Comparison of ENCODE assay signal across 8 mouse cellular contexts in the genomic region with DNA sequence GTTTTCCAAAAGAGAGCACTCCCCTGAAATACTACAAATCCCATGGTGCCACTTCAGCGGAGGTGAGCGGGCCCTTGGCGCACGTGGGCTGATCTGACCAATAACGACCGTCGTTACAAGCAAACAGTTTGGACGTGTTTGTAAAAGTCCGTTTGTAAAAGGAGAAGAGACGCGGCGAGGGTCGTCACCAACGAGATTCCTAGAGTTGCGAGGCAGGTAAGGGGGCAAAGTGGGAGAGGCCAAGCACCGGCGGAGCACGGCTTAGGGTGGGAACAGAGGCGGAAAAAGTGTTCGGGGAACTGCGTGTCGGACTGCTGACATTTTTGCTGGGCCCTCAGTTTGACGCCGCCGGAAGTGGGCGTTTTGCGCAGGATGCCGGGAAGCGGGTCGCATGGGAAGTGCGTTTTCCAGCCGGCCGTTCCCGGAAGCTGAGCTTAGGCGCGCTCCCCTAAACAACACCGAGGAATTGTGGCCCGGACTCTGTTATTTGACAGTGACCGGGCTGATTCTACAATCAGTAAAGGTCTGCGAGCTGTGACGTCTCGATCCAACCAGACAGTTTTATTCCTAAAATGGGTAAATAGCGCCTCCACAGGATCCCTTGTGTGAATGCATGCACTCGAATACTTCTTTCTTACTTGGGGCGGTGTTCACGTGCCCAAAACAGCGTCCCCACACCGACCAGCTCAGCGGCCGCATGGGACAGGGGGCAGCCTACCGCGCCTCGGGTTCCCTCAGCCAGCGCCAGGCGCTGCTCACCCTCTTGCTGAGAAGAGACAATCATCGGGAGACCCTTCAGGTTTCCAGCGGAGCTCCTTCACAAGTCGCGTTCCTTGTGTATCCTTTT. TPM values are rescaled to one million over a fixed set of nuclear protein-coding genes. Genes with fewer than 3 reads are reported as not detected.
A peak's percentile ranks its signal among the peaks of the same experiment; 100 is the strongest.
DNase-seq lines count a peak whose midpoint lies in the region; ATAC-seq and TF ChIP-seq lines count a peak whose summit lies in the region.

C87436 (plus strand) TSS at position 103 of the 847 bp plus-strand sequence.

- TF ChIP-seq CTCF in cortical plate, adult 2 months (IDR thresholded peaks at IDR 0.05; ENCODE audit: extremely low read depth, insufficient read depth, low read length): peak; percentile 32; the same call in 1 of the 2 replicates

- H3K27me3 ChIP-seq in megakaryocyte, embryonic 14.5 days (replicated peaks): no peaks in the 10 kb centered on the region

- H3K4me1 ChIP-seq in cortical plate, adult 2 months (ENCODE audit: control insufficient read depth, insufficient read depth, low read length): no peaks in the 10 kb centered on the region
- peaks cover 14% of the 10 kb centered on the region for H3K4me1 ChIP-seq in megakaryocyte, embryonic 14.5 days

- H3K27ac ChIP-seq in cortical plate, adult 2 months (ENCODE audit: insufficient read depth, low read length): peak within 1 kb of the TSS; percentile 95

- peaks cover 49% of the 10 kb centered on the region for H3K36me3 ChIP-seq in megakaryocyte, embryonic 14.5 days (replicated peaks; ENCODE audit: low read length)

- DNase-seq in gastrocnemius, adult 8-10 months (ENCODE audit: low spot score in 2 of 2): peak; percentile 86 to 87
- peak; percentile 88 for DNase-seq in hindlimb bud, embryonic 11.5 days (ENCODE audit: extremely low spot score, low read depth, low spot score)
- DNase-seq in left cerebral cortex, adult 8-10 months (ENCODE audit: low spot score in 2 of 2): peak; percentile 93 to 98
- DNase-seq in right cerebral cortex, postnatal 10 days (ENCODE audit: low spot score in 2 of 2): peak; percentile 97
- peak; percentile 89 for DNase-seq in urinary bladder, postnatal 25 days (ENCODE audit: low spot score)

- no peaks in the 10 kb centered on the region for H3K9me3 ChIP-seq in megakaryocyte, embryonic 14.5 days

- TF ChIP-seq POLR2A in cortical plate, adult 2 months (IDR thresholded peaks at IDR 0.05; ENCODE audit: extremely low read depth, insufficient read depth, low read length): peak; percentile 69

- peak; percentile 89 for ATAC-seq in activated CD4-positive, CD25-positive, alpha-beta regulatory T cell, adult 4 months

- peak within 1 kb of the TSS; percentile 68 for H3K4me3 ChIP-seq in cortical plate, adult 2 months (ENCODE audit: insufficient read depth, low read length)
- H3K4me3 ChIP-seq in megakaryocyte, embryonic 14.5 days (replicated peaks): peak within 1 kb of the TSS; percentile 100

RNA-seq across cellular contexts. Expression of gene C87436, which starts in this region (rescaled TPM):
- polyA plus RNA-seq in activated CD4-positive, CD25-positive, alpha-beta regulatory T cell, adult 4 months (2017; shearing (Covaris generic)): 10 to 100 TPM; 25.1 to 26.1 TPM
- polyA plus RNA-seq in cortical plate, adult 2 months (2012; rRNA removed): 21.6 and 21.8 TPM in 2 replicates
- total RNA-seq in gastrocnemius, adult 8-10 months (2022): 1 to 10 TPM; 6.1 to 9.2 (median 7.7) TPM
- 10 to 100 TPM; 19.3 to 25.6 (median 22.3) TPM for total RNA-seq in left cerebral cortex, adult 8-10 months (2022)
- polyA plus RNA-seq in megakaryocyte, embryonic 14.5 days (2012; ENCODE audit: insufficient read depth, low replicate concordance): 5.3 TPM in 1 of 2 replicates, not detected in the other

Comparison
In these comparisons a context has a peak if more than half of its experiments do, and no peak if none do; other contexts are left out.
1. Peak in every context shown above with its lines: DNase-seq, ATAC-seq, H3K4me3 ChIP-seq and H3K27ac ChIP-seq.